Mouse (Mus musculus): ENCODE measurements at regions not wholly inside any gene's neighbourhood (a gene's known extent, or its start where the extent isn't known, plus 50 kb on each side); places are given as distances from the start of the nearest gene placed in this dataset.
"Not testable (repeated sequence)": the region's sequence is repeated elsewhere in the genome, so short reads cannot be mapped to it uniquely, and the experiment has no call there.

DNA sequence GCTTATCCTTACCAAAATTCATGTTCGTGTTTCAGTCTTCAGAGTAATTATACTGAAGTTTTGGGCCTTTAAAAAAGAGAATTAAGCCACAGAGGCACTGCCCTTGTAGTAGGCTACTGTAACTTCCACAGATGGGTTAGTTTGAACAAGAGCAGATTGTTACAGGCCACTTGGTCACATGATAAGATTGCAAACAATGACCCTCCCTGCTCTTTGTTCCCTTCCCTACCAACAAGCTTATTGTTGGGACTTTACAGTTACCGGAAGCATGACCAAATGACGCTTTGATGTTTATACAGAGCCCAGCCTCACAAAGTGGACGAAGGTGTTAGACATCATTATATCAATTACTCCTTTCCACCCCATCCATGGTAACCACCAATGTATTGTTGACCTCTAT, 63.9 kb upstream of the Galnt18 start:
- no peak for DNase-seq (ENCODE audit: extremely low spot score)

DNA sequence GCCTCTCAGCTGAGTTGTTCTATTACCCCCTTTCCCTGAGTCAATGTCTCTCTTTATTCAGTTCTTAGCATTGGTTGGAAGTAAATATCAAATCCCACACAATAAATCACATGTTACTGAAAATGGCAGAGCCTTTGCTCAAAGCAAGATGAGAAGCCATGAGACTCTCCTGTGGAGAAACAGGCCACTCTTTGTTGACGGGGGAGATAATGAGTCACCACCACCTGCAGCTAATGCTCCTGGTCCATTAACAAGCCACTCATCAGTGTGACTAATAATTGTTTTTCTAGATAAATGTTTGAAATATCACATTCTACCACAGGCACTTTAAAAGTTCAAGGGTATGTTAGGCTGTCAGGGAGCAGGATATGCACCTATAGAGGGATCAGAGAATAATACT, 61.0 kb upstream of the Galnt18 start:
- no peak for DNase-seq (ENCODE audit: extremely low spot score)

DNA sequence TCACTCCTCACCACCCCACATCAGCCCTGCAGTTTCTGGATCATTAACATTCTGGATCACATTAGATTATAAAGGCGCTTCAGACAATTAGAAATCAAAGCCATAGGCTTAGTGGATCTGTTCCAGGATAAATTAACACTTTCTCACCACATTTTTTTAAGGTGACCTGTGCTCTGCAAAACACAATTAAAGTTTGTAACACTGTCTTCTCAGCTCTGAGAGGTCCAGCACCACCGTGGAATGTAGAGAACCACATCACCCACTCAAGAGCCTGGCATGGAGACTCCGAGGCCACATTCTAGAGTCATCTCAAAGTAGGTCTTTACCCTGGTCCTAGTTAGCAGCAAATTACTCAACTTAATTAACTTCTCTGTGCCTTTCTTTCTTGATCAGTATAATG, 58.4 kb upstream of the Galnt18 start:
- DNase-seq (ENCODE audit: extremely low spot score), result no peak

DNA sequence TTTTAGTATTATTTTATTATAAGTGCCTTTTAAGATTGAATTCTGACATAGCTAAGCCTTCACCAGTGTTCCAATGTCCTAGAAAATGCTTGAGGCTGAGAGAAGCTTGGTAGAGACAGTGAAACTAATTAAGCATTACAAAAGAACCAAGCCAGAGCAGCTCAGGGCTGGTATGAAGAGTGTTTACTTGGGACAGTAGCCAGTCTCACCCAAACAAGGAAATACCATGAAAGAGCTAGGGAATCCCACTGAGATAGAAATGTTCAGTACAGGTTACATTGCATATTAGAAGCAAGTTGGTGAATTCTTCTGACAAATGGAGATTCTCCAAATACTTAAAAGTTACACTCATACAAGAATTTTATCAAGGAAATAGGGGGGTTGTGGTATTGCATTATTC, 54.6 kb upstream of the Galnt18 start:
- not testable (repeated sequence) for DNase-seq (ENCODE audit: extremely low spot score)

DNA sequence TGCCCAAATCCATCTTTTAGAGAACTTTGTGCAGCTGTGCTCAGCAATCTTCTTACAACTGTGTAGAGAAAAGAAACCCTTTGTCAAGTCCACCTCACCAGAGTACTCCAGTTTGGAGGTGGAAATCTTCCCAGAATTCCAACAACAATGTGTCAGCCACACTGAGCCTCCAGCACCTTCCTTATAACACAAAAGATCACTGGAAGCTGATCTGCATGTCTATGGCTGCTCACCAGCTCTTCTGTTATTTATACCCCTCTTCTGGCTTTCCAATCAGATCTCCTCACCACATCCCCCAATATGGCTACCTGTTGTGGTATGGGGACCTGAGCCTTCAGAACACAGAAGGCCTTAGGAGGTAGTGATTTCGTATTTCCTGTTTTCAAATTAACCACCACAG, 50.2 kb upstream of the Galnt18 start:
- no peak for DNase-seq (ENCODE audit: extremely low spot score)
